Mouse (Mus musculus): Measurements from ENCODE around the gene Metap1d.

The Metap1d gene

GRCm38 (mm10) chr2:71453161-71453916, at the start of gene Metap1d:
Metap1d (plus strand) TSS chr2:71453276.
- peak; percentile 93 for DNase-seq (ENCODE audit: low spot score)

DNA sequence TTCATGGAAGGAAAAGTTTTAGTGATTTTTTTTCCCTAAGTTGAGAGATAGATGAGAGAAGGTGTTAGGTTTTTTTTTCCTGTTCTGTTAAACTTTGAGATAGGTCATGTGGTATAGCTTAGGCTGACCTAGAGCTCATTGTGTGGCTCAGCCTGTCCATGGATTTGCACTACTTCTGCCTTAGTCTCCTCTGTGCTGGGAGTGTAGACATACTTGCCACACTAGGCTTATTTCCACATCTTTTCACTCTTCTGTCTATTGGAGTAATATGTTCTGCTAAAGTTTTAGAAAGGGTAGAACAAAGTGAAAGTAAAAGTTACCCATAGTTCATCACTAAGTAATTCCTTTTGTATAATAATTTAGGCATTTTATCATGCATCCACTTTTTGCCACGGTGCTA, 47.5 kb upstream of the Metap1d start:
- no peak for DNase-seq (ENCODE audit: low spot score)

GRCm38 (mm10) chr2:71418760-71419280, 34.3 kb upstream of the Metap1d start:
- no peak for DNase-seq (ENCODE audit: low spot score)

DNA sequence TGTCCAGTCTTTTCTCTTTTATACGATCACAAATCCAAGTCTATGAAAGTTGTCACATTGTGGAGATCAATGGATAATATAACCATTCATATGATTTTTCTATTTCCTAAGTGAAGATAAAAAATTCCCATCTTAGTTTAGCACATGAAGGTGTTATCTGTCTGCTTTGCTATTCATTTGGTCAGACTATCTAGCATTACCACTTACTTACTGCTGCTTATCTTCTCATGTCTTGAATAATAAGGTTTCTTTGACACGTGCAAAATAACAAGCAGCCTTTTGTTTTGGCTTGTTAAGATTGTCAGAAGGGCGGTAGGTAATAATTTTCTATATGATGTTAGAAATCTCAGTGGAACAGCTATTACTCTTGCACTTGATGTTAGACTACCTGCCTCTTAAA, 33.7 kb upstream of the Metap1d start:
- no peak for DNase-seq (ENCODE audit: low spot score)

DNA sequence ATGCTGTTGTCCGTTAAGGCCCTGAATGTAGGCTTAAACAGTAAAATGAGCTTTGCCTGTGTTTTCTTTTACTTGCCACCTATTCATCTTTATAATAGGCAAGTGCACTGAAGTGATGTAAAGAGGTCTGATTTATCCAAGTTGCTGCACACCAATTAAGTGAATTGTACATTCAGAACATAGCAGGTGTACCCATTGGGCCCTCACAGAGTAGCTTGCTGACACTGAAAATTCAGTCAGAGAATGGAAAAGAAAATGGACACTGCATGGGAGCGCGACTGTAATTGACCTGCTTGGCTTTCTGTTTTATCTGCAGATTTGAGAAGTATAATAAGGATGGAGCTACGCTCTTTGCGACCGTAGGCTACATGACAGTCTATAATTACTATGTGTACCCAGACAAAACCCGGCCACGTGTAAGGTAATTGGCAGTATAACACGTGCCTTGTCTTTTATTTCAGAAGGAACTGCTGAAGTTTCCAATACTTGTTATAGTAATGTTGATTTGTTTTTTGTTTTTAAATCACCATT, 32.1 kb upstream of the Metap1d start:
- no peak for DNase-seq (ENCODE audit: low spot score)

DNA sequence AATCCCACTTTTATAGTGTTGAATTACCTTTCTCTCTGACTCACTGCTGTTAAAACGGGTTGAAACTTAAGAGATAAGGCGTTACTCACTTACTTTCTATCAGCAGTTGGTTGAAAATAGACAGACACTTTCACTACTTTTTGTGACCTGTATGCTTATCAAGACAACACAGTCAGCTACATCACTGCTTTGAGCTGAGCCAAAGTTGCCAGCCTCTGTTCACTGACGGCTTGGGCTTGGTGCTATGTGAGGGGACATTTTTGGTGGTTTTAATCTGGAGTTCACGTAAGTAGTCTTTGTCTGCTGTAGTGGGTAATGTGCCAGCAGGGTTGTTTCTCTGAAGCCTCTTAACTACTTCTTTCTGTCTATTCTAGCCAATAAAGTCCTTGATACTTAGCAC, 28.5 kb upstream of the Metap1d start:
- no peak for DNase-seq (ENCODE audit: low spot score)

DNA sequence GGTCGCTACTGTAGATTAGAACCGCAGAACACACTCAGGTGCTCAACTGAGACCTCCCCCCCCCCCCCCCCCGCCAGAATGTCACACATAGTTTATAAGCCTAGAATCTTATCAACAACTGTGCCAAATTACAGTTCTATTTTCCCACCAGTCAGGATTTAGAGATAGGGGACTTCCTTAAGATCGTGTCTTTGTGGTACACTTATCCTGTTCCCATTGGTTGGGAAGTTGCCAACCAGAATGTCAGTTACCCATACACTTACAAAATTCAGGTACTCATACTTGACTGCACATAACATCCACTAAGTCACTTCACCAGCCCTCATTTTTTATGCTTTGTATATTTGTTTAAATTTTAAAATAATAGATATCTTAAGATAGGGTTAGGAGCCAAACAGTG, 17.6 kb upstream of the Metap1d start:
- no peak for DNase-seq (ENCODE audit: low spot score)

DNA sequence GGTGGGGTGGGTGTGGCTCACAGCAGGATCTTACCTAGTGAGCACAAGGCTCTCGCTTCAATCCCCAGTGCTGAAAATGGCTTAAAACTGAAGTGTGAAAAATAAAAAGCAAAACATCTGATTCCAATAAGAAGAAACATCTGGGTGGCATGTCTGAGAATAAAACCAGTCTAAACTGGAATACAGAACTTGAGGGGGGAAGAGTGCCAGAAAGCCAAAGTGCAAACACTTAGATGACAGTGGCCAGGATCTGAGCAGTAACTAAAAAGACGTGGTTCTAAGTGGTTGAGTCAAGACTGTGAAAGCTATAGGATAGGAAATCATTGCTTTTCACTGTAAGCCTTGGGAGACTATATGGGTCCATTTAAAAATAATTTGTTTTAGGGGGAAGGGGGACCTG, 9.7 kb upstream of the Metap1d start:
- no peak for DNase-seq (ENCODE audit: low spot score)

- no peak for DNase-seq (ENCODE audit: low spot score)
Observed at GRCm38 (mm10) chr2:71445536-71446196, 7.4 kb upstream of the Metap1d start.

- DNase-seq (ENCODE audit: low spot score) = no peak
Observed at GRCm38 (mm10) chr2:71449604-71450003, 3.5 kb upstream of the Metap1d start.

GRCm38 (mm10) chr2:71451761-71452160, 1.3 kb upstream of the Metap1d start:
- DNase-seq (ENCODE audit: low spot score) = no peak

DNA sequence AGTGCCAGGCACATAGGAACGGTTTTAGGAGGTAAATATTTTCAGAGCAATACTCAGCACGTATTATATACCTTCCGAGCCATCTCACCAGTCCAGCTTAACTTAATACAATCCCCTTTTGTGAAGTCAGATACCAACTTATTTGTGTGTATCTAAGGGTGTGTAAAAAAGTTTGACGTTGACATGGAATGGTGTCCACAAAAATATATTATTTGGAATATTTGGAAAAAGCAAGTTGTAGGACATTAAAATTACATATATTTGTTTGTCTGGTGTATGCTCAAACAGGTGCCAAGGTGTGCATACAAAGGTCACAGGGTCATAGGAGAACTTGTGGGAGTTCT, 813 bp downstream of the Metap1d start:
- DNase-seq (ENCODE audit: low spot score) = no peak

DNA sequence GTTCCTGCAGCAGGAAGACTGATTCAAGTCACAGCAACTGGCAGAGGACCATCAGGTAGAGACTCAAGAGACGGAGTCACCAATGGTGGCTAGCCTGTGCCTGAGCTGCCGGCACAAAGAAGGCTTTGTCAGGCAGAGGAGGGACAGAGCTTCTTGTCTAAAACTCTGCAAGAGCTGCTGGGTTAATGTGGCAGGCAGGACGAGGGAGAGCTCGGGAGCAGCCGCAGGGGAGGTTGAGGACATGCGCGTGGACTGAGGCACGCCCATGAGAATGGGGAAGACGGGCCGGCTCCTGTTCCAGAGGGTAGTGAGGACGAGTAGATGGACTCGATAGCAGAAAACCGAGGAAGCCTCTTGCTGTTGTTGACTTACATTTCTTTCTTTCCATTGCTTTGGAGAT, 5.5 kb downstream of the Metap1d start:
- no peak for DNase-seq (ENCODE audit: low spot score)

- DNase-seq (ENCODE audit: low spot score) = no peak
Observed at GRCm38 (mm10) chr2:71459659-71460058, 6.6 kb downstream of the Metap1d start.

DNA sequence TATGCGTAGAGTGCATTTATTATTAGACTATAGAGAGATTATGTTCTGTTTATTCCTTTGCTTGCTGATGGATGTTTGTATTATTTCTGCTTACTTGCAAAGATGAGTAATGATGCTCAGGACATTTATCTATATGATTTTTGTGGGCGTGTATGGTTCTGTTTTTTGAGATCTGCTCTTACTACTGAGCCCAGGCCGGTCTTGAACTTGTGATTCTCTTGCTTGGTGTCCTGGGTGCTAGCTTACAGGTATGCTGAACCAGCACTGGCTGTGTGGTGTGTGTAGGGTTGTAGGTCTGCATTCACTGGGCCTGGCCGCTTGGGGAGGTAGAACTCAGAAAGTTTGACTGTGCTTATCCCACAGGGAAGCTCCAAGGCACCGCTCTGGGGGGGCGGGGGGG, 8.1 kb downstream of the Metap1d start:
- DNase-seq (ENCODE audit: low spot score) = no peak

DNA sequence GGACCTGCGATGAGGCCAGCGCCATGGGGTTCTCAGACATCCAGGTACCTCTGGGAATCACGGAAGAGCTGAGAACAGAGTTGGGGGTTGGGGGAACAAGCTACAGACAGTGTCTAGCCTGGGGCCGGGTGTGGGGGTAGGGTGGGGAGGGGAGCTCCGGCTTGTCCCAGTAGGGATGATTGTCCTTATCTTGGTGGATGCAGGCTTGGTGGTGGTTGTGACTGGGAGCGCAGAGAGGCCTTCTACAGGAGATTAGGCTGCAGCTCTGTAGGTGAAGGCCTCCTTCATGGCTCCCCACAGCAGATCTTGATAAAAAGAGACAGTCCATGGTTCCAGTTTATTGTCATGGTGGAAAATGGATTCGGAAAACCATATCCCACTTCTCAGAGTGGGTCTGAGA, 8.5 kb downstream of the Metap1d start:
- DNase-seq (ENCODE audit: low spot score) = no peak

DNA sequence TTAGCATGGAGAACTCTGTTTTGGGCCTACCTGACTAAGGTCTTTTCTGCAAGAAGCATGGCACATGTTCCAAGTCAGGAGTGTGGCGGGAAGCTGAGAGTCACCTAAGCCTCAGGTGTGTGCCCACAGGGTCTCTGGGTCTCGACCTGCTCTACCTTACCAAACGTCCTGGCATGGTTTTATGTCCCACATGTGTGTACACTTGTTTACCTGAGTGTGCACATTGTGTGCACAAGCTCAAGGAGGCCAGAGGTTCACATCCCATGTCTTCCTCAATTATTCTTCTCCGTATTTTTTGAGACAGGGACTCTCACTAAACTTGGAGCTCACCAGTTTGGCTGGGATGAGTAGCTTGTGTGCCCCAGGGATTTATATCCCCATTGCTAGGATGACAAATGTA, 9.0 kb downstream of the Metap1d start:
- DNase-seq (ENCODE audit: low spot score) = no peak

DNA sequence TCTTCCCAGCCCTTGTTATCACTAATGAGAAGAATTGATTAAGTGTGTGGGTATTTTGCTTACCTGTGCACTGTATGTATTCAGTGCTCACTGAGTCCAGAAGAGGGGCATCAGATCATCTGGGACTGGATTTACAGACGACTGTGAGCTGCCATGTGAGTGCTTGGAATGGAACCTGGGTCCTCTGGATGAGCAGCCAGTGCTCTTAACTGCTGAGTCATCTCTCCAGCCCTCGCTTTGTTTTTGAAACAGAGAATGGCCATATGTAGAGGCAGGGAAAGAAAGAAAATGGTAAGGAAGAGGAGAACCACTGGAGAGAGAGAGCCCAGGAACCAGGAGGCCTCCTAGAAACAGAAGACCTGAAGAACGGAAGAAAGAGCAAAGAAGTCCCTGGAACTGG, 9.5 kb downstream of the Metap1d start:
- no peak for DNase-seq (ENCODE audit: low spot score)

- DNase-seq (ENCODE audit: low spot score) = no peak
Observed at GRCm38 (mm10) chr2:71466103-71466502, 13.0 kb downstream of the Metap1d start.

DNA sequence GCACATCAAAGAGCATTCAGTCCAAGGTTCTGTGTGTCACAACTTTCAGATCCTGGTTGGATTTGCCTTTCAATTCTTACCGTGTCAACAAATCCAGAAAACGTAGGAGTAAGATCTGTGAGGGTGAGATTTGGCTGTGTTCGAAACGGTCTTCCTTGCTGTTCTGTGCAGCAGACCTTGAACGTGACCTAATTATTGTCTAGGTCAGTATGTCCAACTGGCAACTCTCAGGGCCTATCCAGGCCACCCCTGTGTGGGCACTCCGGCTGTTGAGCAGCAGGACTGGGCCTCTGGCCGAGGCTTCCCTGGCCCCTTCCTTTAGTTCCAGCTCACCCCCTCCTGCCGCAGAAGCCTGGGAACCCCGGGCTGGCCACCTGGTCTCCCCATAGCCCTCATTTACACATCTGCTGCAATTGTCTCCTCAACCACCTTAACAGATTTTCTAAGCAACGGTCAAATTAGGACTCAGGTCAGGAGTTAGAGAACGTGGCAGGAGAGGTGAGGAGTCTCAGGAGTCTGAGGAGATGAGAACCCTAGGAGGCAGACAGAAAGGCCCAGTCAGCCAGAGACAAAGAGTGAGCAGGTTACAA, 13.9 kb downstream of the Metap1d start:
- DNase-seq (ENCODE audit: low spot score) = no peak

DNA sequence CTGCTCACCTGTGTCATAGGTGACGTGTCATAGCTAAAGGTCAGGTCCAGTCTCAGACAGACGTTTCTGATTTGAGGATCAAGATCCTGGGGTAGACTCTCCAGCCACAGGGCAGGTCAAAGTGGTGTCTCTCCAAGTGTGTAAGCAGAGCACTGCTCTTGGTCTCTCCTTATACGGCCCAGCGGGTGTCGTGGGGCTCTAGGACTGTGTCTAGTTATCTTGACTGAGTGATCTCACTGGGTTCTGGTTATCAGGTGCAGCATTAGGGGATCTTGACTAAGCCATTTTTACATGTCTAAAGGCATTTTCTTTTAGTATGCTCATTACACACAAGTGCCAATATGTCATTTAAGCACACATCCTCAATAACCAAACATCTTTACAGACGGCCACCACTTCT, 18.0 kb downstream of the Metap1d start:
- no peak for DNase-seq (ENCODE audit: low spot score)

DNA sequence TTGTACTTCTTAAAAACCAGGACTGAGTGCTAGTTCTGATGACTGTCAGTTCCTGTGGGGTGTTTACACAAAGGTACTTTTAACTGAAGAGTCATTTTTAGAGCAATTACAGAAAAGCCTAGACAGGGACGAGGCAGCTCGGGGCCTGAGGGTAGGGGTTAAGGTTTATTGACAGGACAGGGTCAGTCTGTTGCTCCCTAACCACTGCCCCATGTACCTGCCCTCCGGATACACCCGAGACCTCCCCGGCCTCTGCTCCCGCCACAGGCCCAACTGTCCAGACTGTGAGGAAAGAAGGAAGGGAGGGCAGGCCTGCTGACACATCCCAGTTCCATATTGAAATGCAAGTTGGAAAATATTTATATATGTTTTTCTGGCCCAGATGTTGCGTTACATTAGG, 20.8 kb downstream of the Metap1d start:
- no peak for DNase-seq (ENCODE audit: low spot score)

DNA sequence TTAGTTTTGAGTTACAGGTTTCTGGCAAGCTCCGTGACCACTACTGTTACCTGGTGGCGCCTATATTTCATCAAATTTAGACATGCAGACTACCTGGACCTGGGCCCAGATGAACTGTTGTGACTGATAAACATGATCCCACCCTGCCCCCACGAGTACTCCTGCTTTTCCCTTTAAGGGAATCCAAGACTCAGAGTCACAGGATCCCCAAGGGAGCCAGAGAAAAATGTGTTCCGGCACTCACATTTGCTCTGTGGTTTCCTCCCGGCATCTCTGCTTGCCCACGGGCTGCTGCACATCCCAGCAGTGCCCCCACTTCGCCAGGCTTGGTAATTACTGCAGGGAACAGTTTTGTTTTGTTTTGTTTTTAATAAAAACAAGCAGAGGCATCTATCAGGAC, 21.3 kb downstream of the Metap1d start:
- DNase-seq (ENCODE audit: low spot score) = no peak

All from lung, postnatal 25 days (tissue).